Mouse (Mus musculus) MN1 (cell line): Measurements from ENCODE around the gene Gm21885.
"Not testable (repeated sequence)": the region's sequence is repeated elsewhere in the genome, so short reads cannot be mapped to it uniquely, and the experiment has no call there.

ENCODE experiments used
- DNase-seq: peaks from one replicate; pipeline ENCODE4 v3.0.0-alpha.2; 2016; ENCODE audit warnings: low spot score

Gm21885 gene

DNA sequence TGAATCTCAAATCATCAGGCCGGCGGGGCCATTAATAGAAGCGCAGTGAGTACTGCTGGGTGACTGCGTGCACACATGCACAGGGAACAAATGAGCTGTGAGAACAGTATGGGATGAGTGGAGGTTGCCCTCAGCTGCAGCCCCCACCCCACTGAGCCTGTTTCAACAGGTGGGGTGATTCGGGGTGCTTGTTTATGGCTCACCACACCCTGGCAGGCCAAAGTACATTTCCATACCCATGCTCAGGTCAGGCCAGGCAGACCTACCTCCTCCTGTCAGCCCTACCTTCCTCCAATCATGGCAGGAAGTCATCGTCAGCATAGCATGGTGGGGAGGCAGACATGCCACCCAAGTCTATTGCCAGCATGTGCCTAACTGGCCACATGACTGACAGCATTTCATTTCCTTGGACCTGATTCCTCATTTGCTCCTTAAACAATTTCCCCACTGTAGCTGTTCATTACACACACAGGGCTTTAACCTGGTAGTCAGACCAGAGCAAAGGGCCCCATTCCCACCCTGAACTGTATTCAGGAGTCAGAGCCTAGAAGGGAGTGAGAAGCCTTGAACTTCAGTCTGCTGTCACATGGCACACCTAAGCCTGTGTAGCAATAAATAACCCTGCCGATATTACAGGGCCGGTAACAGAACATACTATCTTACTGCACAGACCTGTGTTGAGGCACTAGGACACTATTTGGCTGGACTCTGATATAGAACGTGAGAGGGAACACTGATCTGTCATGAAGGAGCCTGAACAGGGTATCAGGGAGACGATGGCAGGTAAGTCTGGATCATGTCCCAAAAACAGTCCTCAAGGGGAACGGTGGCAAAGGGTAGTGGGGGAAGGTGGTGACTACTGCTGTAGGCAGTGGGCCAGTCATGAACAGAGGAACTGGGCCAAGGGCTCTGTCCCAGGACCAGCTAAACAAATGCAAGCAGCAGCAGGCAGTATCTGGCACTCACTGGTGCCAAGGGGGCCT is at the start of gene Gm21885:
TSS of gene Gm21885 (plus strand) at position 675 of the 983 bp plus-strand sequence.
- no peak for DNase-seq

- no peak for DNase-seq
Measured at GRCm38 (mm10) chr11:94233405-94233804, 48.3 kb upstream of the Gm21885 start.

DNA sequence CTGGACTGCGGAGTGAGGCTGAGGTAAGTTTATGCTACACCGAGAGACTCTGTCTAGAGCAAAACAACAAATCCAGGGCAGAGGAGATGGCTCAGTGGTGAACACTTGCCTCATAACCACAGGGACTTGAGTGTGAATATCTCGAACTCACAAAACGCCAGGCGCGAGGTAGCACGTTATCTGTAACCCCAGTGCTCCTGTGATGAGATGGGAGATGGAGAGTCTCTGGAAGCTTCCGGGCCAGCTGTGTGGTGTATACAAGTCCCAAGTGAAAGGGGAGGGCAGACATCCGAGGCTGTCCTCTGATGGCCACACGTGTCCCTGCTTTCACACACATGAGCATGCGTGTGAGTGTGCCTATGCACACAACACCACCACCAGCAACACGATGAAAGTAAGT is 47.3 kb upstream of the Gm21885 start:
- no peak for DNase-seq

DNA sequence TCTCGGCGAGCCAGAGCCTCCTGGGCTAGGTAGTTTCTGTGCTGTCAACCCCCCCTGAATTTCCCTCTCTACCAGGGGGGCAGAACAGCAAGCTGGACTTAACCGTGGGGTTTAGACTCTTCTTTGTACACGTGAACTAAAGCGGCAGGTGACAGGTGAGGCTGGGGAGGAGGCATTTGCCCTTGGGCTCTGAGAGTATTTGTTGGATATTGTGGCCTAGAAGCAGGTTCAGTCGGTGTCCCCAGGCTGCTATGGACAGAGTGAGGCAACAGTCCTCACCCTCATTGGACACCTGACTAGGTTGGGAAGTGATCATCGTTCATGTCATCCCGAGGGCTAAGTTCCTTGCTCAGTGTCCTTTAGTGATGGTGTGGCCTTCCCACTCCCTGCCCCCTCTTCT is 46.8 kb upstream of the Gm21885 start:
- DNase-seq: no peak

- peak; percentile 81 for DNase-seq
Measured at GRCm38 (mm10) chr11:94236074-94236473, 45.6 kb upstream of the Gm21885 start.

DNA sequence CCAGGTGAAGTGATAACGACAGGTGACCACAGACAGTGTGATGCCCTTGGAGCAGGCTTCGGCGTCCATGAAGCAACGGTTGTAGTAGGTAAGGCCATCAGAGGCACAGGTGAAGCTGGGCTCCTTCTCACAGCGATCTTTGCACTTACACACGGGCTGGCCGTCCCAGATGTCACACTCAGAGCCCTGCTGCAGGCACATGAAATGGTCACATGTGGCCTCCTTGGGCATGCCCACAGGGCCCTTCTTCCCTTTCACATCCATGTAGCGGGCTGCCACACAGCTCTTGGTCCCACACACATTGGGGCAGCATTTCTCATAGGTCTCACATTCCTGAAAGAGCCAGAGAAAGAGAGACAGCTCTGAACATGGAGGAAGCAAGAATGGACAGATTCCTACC is 42.9 kb upstream of the Gm21885 start:
- DNase-seq: no peak

- no peak for DNase-seq
Measured at GRCm38 (mm10) chr11:94239706-94240105, 42.0 kb upstream of the Gm21885 start.

GRCm38 (mm10) chr11:94242760-94243421 is 38.8 kb upstream of the Gm21885 start:
- DNase-seq: peak; percentile 25

- DNase-seq: peak; percentile 35
Measured at GRCm38 (mm10) chr11:94243422-94244180, 38.1 kb upstream of the Gm21885 start.

- DNase-seq: no peak
Measured at GRCm38 (mm10) chr11:94244385-94244784, 37.3 kb upstream of the Gm21885 start.

GRCm38 (mm10) chr11:94245955-94246788 is 35.5 kb upstream of the Gm21885 start, which contains the start of gene Wfikkn2:
Gene Wfikkn2, minus strand, starts transcription at chr11:94246005.
- DNase-seq: peak; percentile 55

- no peak for DNase-seq
Measured at GRCm38 (mm10) chr11:94246789-94247061, 34.9 kb upstream of the Gm21885 start.

DNA sequence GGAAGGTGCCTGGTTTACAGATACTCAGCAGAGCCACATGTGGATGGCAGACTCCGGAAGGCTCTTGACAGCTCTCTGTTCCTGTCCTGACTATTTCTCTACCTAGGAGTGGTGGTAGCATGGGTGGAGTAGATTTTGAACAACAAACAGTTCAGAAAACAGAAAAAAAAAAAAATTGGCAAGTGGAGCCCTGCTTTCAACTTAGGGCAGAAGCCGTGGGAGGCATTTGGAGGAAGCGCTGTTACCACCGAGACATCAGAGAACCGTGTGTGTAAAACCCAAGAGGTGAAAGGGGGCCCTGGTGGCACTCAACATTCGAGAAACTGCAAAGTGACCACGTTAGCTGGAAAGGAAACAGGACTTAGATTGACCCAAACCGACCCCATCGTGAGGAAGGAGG is 28.5 kb upstream of the Gm21885 start:
- no peak for DNase-seq

DNA sequence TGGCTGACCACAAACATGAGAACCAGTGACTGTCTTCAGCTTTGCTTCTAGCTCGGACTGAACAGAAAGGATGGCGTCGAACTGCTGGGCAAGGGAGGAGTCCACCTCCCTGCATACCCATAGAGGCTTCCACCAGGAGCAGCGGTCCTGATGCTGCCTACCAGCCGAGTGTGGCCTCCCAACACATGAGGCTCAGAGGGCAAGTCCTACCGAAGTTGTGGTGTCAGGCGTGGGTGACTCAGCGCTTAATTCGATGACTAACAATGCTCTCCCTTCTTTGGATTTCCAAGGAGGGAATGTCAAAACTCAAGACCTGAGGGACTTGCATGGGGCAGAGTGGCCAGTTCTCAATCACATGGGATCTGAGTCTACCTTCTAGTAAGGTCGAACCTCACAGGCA is 28.0 kb upstream of the Gm21885 start:
- peak; percentile 52 for DNase-seq

GRCm38 (mm10) chr11:94255733-94256132 is 25.9 kb upstream of the Gm21885 start:
- no peak for DNase-seq

GRCm38 (mm10) chr11:94257987-94258386 is 23.7 kb upstream of the Gm21885 start:
- DNase-seq: no peak

- DNase-seq: no peak
Measured at GRCm38 (mm10) chr11:94259814-94260213, 21.9 kb upstream of the Gm21885 start.

GRCm38 (mm10) chr11:94261585-94262370 is 19.9 kb upstream of the Gm21885 start:
- DNase-seq: no peak

- DNase-seq: peak; percentile 69
Measured at GRCm38 (mm10) chr11:94265134-94265785, 16.4 kb upstream of the Gm21885 start.

GRCm38 (mm10) chr11:94266155-94266554 is 15.5 kb upstream of the Gm21885 start:
- DNase-seq: not testable (repeated sequence)
